Mouse (Mus musculus): ENCODE data around the gene Tnfrsf14. TPM values are rescaled to one million over a fixed set of nuclear protein-coding genes. Genes with fewer than 3 reads are reported as not detected.

The Tnfrsf14 gene
- total RNA-seq, 2 experiments from 2014 or later = 8.1 to 12.7 TPM

DNA sequence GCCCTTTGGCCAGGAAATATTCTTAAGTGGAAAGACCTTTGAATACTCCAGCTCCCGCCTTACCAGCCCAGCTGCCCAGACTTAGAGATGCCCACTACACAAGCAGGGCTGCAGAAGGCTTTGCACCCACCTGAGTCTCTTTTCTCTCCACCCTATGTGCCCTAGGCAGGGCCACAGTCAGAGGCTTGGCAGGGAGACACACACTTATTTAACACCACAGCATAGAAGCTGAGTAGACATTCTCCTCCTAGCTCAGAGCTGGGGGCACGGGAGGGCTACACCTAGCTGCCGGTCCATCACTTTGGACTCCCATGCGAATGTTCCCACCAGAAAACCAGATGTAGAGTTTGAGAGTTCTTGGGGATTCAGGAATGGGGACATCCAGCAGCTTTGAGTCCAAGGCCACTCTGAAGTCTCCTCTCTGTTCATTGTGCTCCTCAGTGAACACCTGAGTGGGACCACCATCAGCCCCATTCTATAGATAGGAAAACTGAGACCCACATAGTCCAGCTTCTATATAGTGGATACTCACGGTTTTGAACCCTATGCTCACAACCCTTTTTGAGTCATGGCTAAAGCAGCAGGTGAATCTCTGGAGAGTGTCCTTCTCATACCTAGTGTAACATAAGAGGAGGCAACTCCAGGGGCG lies 20.7 kb upstream of the Tnfrsf14 start:
- DNase-seq = no peak

DNA sequence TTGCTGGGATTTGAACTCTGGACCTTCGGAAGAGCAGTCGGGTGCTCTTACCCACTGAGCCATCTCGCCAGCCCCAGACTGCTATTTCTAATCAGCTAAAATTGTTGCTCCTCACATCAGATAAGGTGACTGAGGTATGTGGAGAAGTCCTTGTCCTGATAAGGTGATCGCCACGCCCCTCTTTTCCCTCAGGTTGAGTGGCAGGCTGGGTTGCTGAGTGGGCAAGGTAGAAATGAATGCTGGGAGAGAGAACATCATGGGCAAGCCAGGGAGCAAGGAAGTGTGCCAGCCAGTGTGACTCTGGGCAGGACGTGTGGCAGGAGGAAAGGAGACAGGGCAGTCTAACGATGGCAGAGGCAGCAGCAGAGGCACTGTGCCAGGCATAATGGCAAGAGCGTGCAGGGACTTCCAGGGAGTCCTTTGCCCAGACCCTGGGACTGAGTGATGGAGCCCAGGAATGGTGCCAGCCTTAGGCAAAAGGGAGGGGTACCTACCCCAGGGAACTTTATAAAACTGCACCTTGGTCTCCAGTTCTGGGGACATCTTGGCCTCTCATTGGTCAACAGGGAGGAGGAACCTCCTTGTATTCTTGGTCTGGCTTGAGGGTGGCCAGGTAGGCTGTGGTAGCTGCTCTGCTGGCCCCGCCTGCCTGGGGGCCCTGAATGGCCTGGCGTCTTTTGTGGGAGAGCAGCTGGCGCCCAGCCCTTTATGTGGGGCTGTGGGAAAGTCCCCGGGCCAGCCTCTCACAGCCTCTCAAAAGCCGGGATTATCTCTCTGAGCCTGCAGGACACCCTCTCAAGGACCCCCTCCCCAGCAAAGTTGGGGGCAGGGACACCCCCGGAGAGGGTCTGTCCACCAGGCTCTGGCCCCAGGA lies 19.9 kb upstream of the Tnfrsf14 start:
- no peak for DNase-seq

GRCm38 (mm10) chr4:154946319-154946718 lies 18.0 kb upstream of the Tnfrsf14 start:
- peak; percentile 85 for DNase-seq

- peak; percentile 81 for DNase-seq
Measured at GRCm38 (mm10) chr4:154944121-154944590, 15.8 kb upstream of the Tnfrsf14 start.

- DNase-seq = no peak
Measured at GRCm38 (mm10) chr4:154943323-154944039, 15.1 kb upstream of the Tnfrsf14 start.

GRCm38 (mm10) chr4:154942632-154943322 lies 14.4 kb upstream of the Tnfrsf14 start:
- DNase-seq = no peak

GRCm38 (mm10) chr4:154941831-154942230 lies 13.5 kb upstream of the Tnfrsf14 start:
- DNase-seq = no peak

DNA sequence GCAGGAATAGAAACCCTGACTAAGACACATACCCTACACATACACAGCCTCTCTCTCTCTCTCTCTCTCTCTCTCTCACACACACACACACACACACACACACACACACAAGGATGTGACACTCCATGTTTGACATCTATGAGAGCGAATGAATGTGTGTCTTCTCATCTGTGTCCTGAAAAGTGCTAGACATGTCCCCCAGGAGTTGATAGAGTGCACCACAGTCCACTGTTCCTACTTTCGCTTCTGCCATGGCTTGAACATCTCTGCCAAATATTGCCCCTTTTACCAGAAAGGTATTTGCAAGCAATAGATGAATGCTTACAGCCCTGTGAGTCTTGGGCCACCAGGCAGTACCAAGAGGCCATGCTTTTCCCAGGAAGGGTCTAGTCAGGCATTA lies 11.8 kb upstream of the Tnfrsf14 start:
- no peak for DNase-seq

GRCm38 (mm10) chr4:154937746-154938145 lies 9.4 kb upstream of the Tnfrsf14 start:
- no peak for DNase-seq

GRCm38 (mm10) chr4:154936542-154937255 lies 8.3 kb upstream of the Tnfrsf14 start:
- no peak for DNase-seq

DNA sequence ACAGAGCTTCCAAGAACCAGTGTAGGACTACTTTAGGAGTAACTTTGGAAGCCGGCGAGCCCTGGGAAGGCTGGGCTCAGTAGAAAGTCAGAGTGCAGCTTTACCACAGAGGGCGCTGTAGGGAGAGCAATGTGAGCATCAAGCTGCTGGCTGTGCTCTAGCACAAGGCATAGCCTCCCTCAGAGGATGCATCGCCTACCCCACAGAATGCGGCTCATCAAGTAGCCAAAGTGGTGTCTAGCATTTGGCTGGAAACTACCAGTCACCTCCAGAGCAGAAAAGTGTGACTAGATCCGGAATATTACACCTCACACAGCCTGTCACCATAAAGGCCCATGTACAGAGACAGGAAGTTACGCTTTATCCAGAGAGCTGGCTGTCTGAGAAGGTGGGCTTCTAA lies 7.4 kb upstream of the Tnfrsf14 start:
- no peak for DNase-seq

GRCm38 (mm10) chr4:154934800-154935199 lies 6.4 kb upstream of the Tnfrsf14 start:
- no peak for DNase-seq

DNA sequence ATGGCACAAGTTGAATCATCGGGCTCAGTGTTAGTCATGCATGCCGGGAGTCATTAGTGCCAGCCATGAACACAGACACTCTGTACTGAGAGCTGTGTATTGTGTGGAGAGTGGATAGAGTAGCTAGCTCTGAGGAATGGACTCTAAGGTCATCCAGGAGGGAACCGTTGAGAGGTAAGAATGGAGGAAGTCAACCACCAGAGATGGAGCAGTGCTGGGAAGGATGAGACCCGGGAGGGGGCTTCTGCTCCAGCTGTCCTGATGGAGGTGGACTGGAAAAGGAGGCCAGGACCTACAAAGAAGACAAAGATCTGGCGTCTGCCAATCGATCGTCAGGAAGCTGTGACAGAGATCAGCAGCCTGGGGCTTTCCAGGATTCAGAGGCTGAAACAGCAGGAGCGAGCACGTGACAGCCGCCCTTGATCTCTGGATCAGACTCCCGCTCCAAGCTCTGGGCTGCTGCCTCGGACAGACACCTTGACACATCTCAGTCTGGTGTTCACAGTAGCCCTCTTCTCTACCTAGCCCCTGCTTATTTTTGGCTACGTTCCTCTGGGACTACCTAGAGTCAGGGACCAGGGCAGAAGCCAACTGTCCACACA lies 5.0 kb upstream of the Tnfrsf14 start:
- no peak for DNase-seq

DNA sequence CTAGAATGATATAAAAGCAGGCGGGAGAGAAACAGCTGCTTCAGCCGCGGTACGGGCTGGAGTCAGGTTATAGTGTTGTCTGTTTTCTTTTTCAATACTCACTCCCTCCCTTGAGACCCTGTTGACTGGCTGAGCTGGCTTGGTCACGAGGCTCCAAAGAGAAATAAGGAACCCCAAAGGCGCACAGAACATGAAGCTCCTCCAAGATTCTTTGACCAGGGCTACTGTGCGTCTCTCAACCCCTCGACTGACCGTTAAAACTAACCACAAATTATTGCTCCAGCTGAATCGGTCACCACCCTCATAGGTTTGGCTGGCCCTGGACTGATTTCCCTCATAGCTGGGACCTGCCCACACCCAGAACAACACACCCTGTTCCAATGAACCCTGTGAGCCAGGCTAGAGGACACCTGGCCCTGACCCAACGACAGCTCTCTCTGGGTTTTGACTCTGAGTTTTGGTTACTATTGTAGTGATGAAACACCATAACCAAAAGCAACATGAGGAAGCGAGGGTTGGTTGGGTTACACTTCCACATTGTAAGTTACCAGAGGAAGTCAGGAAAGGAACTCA lies 811 bp upstream of the Tnfrsf14 start:
- peak; percentile 49 for DNase-seq

DNA sequence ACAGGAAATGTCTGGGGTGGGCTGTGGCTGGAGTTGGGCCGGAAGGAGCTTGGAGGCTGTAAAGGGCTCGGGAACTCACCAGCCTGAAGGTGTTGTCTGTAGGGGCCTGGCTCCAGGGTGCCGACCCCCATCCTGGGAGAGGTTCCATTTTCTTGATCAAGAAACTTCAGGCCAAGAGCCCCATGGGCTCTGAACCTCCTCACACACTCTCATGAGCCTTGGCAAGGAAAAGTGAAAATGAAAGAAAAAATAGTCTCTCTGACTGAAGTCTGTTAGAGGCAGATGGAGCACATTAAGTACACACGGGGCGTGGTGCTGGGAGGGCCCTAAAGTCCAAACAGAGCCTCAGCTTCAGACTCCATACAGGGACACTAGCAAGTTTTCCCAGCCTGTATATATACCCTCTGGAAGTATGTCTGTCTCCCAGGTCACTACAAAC lies 445 bp downstream of the Tnfrsf14 start:
- no peak for DNase-seq

DNA sequence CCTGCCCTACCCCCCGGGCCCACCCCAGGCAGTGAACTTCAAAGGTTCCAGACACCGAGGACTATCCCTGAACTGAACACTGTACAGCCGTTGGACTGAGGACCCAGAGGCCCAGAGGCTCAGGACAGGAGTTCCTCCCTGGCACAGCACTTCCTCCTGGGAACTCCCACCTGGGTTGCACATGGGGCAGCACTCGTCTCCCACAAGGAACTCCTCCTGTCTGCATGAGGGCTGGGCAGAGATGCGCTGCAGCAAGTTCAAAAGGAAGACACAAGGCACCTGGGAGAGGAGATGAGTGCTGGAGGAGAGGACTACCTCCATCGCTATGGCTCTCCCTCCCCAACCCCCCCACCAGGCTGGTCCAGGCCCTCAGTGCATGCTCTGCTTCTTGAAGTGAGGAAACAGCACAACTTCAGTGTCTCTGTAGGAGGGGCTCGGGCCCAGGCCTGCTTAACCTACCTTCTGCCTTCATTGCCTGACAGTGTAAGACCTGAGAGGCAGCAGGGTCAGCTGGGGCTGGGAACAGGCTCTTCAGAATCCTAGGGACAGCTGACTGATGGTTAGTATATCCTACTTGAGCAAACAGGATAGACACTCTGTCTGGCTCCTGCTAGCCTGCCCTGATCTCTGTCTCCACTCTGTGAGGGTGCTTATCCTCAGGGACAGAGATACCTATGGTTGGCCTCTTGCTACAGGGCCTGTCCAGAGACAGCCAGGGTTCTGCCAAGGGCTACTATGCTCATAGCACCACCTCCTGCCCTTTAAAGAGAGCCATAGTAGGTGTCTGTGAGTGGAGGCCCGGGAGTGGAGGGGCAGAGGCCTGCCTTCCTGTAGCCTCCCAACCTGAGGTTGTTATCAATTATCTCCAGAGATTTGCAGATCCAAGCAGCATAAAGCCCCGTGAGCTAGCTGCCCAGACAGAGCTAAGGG lies 1.1 kb downstream of the Tnfrsf14 start:
- no peak for DNase-seq

DNA sequence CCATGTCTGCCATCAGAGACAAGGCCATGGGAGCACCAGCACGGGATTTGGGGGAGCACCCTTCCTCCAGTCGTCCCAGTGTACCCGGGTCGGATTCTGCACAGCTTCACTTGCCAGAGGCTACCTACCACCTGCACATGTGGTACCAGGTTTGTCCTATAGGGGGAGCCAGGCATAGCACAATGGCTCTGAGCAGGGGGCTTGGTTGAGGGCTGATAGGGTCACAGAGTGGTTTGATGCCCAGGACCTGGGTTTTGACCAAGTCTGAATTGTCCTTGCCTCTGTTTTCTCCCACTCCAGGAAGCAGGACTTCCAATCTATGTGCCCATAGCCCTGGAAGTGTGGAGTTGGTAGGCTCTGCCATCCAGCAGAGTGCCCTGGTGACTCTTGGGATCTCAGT lies 3.0 kb downstream of the Tnfrsf14 start:
- no peak for DNase-seq

GRCm38 (mm10) chr4:154922931-154923330 lies 5.4 kb downstream of the Tnfrsf14 start:
- no peak for DNase-seq

- no peak for DNase-seq
Measured at GRCm38 (mm10) chr4:154922291-154922690, 6.1 kb downstream of the Tnfrsf14 start.

DNA sequence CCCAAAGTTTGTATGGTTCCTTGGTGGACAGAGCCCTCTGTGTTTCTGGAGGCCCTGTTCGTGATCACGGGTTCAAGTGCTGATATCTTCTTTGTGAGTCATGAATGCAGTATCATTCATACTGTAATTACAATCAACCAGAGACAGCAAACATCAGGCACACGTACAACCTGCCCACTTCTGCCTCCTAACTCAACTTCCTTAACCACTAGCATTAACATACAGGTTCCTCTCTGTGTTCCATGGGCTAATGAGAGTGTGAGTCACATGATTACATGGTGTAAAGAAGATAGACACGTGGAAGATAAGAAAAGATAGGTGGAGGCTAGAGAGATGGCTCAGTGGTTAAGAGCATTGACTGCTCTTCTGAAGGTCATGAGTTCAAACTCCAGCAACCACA lies 11.7 kb downstream of the Tnfrsf14 start:
- no peak for DNase-seq

Measured in adrenal gland, postnatal 10 days (tissue).